Mouse (Mus musculus): Measurements from ENCODE around the gene Wdr37.
"Not testable (repeated sequence)": the region's sequence is repeated elsewhere in the genome, so short reads cannot be mapped to it uniquely, and the experiment has no call there.

Gene Wdr37

DNA sequence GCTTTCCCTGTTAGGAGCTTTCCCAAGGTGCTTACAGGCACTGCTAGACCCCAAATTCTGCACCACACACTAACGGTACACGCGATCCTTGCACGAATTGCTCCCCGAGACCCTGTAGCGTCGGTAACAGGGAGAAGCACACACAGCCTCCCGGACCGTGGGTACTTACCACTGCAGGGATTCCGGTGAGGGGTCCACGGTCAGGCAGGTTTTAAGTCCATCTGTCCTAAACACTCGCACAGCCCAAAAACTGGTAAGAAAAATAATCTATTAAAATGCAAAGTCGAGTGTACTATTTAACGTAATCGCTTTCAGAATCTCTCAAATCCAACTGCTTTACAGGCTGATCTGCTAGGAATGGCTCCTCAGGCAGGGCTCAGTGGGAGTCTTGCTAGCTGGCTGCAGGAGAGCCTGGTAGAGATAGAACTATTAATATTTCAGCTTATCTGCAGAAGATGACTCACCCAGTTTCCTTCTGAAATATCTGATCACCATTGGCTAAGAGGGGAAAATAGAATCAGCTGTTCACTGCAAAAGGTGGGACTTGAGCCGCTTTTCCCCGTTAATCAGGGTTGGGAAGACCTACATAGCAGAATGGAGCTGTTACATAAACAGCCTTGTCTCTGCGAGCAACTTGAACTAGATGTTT is at the start of gene Wdr37:
TSS of gene Wdr37 (minus strand) at position 596 of the 649 bp plus-strand sequence.
- DNase-seq (ENCODE audit: low spot score): peak; percentile 73

DNA sequence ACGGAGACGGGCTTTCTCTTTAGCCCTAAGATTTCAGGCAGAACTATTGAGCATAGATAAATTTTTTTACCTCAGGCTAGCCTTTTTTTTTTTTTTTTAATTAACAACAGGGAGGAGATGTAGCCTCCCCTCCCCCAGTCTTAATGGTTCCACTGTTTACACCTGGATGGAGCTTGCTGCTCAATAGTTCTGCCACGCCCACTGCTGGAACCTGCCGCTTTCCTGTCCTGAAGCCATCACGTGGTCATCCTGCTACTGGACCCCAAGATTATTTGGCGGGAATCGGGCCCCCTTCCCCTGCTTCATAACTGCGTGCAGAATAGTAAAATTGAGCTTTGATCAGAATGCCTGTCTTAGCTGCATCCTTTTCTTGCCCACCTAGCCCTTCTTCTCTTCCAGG is 42.2 kb upstream of the Wdr37 start:
- DNase-seq (ENCODE audit: low spot score): not testable (repeated sequence)

DNA sequence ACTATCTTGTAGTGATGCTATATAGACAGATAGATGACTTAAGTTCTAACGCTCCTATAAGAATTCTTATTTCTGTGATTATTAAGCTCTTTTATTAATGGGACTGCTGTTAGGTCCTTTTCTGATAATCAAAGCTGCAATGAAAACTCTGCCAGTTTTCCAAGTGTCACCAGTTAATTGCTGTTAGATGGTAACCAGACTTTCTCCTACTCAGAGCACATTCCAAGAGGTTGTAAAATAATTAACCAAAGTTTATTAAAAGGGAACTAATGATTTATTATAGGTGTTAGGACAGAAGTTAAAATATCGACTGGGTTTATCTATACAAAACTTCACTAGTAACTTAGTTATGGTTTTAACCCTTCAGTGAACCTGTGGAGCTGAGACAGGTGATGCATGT is 34.3 kb upstream of the Wdr37 start:
- DNase-seq (ENCODE audit: low spot score): not testable (repeated sequence)

DNA sequence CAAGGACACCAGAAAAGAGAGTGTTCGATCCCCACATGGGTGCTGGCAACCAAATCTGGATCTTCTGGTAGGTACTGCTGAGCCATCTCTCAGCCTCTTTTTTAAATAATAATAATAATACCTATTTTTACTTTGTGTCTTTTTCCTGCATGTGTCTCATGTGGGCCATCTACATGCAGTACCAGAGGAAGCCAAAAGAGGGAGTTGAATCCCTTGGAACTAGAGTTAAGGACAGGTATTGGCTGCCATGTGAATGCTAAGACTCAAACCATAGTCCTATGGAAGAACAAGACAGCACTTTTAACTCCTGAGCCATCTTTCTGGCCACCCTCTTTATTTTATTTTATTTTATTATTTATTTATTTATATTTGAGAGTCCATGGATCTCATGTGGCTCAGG is 16.9 kb upstream of the Wdr37 start:
- DNase-seq (ENCODE audit: low spot score): no peak

DNA sequence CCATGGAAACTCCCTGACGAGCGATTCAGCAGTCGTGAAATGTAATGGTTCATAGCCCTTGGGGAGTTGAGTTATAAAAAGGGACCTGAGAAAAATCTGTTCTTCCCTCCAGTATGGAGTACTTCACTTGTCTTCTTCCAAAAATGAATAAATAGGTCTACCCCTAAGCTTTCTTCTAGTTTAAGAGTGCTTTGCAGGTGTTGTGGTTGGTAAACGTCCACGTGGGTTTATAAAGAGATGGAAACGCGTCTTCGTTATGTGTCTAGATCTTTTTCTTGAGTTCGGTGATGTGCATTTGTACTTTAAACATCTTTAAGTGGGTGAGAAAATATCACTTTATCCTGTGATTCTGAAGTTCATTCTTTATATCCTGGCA is 14.5 kb upstream of the Wdr37 start:
- DNase-seq (ENCODE audit: low spot score): no peak

DNA sequence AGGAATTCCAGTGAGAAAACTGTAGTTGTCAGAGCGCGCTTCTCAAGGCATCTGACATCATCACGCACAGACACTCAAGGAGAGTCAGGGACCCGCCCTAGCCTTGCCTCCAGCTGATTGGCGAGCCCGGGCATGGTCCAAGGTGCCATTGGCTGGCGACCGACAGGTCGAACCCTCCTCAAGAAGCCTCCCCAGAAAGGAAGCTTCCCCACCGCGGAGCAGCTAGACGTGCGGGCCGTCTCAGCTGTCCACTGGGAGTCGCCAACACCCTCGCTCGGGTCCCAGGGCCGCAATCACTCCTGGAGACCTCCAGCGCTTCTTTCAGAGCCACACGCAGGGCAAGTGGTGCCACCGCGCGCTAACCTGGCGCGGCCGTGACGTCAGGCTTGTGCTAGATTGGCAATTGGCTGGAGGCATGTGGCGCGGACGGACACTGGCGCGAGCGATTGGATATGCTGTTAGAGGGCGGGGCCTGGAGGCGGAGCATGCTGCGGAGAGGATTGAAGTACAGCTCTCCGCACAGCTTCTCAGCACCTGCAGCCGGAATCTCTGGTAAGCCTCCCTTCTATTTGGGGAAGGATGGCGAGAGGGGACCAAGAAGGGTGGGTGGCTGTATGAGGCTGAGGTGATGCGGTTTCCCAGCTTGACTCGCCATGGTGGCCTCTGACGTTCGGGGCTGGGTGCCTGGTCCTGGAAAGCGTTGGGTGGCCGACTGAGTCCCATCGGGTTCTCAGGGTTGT is 13.9 kb upstream of the Wdr37 start, which contains the start of gene Idi1:
TSS of gene Idi1 (plus strand) at position 57 of the 740 bp plus-strand sequence.
- peak; percentile 96 for DNase-seq (ENCODE audit: low spot score)

DNA sequence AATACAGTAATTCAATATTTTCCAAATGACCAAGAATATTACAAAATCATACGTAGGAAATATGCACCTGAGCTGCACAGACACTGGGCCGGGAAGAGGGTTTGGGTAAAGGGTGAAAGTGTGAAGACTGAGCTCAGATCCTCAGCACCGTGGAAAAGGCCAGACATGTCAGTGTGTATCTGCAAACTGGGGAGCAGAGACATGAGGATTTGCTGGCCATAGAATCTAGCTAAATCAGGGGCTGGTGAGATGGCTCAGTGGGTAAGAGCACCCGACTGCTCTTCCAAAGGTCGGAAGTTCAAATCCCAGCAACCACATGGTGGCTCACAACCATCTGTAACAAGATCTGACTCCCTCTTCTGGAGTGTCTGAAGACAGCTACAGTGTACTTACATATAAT is 12.2 kb upstream of the Wdr37 start:
- DNase-seq (ENCODE audit: low spot score): not testable (repeated sequence)

DNA sequence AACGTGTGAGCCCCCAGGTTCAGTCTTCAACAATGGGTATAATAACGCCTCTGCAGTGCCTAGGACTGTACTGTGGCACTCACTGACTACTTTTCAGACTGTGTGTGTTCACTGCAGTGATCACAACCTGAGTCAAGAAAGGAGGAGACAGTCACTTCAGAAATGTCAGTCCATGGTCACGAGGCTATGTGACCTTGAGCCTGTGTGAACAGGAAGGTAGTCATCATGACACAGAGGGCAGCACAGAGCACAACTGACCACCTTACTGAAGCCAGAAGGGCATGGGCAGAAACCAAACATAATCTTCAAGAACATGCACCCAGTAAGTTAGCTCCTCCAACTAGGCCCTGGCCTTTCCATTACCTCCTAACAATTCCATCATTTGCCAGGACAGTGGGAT is 9.9 kb upstream of the Wdr37 start:
- no peak for DNase-seq (ENCODE audit: low spot score)

DNA sequence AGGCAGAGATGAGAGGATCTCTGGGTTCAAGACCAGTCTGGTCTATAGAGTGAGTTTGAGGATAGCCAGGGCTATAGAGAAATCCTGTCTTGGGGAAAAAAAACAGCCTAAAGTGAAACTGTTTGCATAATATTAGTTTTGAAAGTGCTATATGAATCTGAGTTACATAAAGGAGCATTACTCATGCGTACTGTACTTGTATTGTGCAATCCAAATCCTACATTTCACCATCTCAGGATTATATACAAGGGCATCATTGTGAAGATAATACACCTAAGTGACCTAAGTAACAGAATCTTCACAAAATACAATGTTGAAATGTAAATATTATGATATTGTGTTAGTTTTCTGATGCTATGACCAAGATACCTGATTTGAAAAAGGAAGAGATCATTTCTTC is 2.1 kb upstream of the Wdr37 start:
- DNase-seq (ENCODE audit: low spot score): no peak

DNA sequence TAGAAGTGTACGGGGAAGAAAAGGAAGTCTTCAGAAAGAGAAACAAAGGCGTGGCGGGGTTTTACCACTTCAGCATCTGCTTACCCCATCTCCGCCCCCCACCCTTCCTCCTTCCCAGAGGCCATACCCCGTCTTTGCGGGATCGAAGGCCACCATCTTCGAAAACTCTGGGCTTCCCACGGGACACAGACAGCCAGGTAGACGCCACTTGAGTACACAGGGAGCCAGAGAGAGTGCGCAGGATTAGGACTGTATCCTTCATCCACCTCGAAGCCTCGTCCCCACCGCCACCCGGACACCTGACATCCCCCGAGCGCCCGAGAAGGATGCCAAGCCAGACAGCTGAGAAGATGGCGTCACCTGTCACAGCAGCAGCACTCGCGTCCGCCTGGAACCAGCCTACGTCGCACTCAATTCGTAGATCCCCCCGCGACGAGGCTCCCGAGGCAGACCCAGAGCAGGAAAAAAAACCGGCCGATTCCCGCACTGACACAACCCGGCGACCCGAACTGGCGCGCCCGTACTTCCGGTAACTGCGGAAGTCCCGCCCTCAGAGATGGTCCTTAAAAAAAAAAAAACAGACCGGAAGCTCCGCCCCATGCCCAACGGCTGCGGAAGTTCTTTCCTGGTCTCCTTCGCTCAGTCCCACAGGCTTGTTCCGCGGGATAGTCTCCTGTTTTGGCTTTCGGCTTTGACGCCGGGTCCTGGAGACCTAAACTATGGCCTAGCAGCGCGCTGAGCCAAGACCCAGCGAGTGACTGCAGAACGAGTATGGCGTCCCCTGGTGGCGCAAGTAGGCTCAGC is 997 bp downstream of the Wdr37 start:
- peak; percentile 85 for DNase-seq (ENCODE audit: low spot score)

DNA sequence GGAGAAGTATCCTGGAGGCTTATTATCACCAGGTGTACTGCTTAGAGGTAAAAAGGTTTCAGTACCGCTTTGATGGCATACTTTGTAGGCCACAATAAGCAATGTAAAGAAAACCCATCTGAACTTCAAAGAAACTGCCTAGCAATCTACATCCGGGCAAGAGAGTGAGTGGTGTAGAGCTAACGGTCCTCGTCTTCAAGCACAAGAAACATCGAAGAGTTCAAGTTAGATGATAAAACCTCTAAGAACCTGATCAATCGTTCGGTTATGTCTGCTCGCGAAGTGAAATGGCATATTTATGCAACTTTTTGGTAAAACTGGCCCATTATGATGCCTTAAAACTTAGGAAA is 1.6 kb downstream of the Wdr37 start:
- DNase-seq (ENCODE audit: low spot score): no peak

DNA sequence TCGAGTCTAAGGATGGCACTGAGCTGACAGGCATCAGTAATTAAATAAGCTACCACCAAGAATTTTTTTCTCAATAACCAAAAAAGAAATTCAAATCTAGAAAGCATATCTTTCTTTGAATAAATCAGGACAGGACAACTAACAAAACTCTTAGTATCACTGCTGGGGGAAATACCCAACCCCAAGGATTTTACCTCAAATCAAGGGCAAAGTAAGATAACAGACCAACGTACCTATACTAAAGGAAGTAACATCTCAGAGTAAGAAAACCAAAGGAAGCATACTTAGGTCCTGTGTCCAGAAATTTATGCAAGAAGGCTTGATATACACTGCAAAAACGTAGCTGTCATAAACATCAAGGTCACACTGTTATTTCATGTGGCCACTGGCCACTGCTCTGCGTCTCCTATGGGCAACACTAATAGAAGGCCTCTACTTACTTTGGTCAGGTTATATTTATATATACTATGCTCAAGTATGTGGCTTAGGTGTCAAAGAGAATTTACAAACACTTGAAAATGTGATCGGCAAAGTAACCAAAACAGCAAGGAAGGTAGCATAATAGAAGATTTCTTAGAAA is 2.0 kb downstream of the Wdr37 start:
- DNase-seq (ENCODE audit: low spot score): no peak

DNA sequence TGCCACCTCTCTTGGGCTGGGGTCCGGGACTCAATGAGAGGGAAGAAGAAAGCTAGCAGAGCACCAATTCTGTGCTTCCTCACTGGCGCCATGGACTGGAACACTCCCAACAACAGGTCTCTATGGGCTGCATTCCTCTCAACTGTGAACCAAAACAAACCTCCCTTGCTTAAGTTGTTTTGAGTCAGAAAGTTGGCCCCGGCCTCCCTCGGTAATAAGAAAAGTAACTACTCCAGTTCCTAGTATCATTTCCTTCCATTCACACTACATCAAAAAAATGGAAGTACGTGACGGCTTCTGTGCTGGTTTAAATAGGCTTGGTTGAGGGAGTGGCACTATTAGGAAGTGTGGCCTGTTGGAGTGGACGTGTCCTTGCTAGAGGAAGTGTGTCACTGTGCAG is 5.1 kb downstream of the Wdr37 start:
- DNase-seq (ENCODE audit: low spot score): no peak

DNA sequence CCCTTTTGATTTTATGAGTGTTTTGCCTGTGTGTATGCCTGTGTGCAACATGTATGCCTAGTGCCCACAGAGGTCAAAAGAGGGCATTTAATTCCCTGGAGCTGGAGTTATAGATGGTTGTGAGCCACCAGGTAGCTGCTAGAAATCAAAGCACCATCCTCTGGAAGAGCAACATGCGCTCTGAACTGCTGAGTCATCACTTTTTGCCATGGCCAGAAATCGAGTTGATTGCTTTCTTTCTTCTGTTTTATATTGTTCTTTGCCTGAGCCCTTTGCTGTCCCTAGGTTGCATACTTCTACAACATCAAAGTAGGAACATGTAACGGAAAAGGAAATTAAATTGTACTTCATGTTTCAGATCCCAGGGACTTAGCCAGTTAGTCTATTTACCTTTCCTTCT is 6.7 kb downstream of the Wdr37 start:
- no peak for DNase-seq (ENCODE audit: low spot score)

DNA sequence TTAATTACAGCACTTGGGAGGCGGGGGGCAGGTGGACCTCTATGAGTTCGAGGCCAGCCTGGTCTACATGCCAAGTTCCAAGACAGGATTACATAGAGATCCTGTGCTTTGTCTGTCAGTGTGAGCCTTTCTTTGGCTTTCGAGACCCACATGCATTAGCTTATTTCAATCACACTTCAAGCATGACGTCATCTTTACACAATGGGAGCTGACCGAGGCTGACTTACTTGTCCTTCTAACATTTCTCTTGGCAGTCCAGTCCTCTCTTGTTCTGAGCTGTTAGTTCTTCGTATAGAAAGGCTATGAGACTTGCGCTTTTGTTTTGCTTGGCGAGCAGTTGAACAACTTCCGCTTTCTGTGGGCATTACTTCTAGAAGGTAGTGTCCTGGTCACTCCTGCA is 10.8 kb downstream of the Wdr37 start:
- DNase-seq (ENCODE audit: low spot score): no peak

DNA sequence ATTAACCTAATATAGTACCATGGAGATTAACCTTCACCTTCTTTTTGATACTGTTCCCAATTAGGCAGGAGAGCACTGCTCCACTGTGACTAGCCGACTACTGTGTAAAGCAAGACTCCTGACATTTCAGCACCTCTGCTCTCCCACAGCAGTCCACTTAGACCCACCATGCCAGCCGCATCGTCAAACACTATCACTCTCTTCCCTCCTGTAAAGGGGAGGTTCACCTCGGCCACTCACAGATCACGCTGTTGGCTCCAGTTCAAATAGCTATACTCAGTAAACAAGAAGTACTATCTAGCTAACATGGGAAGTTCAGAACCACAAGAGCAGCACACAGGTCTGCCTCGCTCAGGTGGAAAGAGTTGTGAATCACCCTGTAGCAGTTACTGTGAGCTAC is 13.3 kb downstream of the Wdr37 start:
- no peak for DNase-seq (ENCODE audit: low spot score)

DNA sequence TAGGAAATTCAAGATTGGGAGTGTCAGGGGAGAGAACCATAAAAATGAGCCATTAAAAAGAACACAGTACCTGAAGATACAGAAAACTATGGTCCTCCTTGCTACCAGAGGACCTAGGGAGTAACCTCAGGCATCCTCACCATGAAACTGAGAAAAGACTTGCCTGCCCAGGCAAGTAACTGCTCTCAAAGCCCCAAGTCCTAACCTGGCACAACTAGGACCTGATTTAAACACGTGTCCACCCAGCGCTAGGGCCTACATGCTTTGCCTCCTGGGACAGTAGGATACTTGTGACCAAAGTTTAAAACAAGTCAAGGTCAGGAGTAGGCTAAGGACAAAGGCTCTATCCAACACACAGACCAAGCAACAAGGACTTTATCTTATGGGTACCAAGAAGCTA is 16.9 kb downstream of the Wdr37 start:
- no peak for DNase-seq (ENCODE audit: low spot score)

DNA sequence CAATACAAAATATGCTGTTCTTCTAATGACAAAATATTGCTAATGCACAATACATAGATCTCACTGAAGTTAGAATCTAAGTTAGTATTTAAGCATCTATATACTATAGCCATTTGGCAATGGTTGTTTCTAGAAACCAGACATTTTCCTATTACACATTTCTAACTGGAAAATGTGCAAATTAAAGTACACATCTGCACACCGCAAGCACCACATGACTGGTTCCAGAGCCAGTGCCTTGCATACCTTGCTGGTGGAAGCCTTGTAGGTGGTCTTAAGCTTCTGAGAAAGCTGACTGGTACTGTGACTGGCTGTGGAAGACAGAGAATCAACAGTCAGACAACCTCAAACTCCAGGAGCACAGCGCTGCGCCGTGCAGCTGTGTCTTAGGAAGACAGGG is 18.3 kb downstream of the Wdr37 start:
- DNase-seq (ENCODE audit: low spot score): no peak

DNA sequence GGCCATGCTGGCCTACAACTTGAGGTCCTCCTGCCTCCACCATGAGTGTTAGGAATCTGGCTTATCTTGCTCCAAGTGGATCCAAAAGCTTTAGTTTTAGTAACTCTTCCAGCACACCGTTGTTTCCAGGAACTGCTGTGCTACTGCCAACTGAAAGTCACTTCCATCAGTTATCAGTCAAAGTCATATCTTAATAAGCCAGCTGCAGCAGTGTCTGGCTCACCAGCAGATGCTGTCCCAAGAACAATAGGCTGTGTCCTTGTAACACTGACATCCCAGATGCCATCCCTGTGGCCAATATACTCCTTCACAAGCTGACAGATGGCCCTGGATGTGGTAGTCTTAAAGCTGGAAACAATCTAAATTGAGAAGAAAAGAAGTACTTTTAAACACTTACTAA is 22.4 kb downstream of the Wdr37 start:
- no peak for DNase-seq (ENCODE audit: low spot score)

DNA sequence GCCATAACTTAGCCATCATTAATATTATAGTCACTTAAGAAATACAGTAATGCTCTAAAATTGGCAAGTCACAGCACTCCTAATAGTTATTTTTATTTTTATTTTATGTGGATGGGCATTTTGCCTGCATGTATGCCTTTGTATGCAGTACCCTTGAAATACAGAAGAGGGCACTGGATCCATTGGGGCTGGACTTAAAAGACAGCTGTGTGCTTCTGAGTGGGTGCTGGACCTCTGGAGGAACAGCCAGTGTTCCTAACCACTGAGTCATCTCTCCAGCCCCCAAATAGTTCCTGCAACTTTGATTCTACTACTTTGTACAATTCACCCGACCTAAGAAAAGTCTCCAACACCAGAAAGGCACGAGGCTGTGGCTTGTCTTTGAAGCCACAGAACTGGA is 24.0 kb downstream of the Wdr37 start:
- no peak for DNase-seq (ENCODE audit: low spot score)

DNA sequence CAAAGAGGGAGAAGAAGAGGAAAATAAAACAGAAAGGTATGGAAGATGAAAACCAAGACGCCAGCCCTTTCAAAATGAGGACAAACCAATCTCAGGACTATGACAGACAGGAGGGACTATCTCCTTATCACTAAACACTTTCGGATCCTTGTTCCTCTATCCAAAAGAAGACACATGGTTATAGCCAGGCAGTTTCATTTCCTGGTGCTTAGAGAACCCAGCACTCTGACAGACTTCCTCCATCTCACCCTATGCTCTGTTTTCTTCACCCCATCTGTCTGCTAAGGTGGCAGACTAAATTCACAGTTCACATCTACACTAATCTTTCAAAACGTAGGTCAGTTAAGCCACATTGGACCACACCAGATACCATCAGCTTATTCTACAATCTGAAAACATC is 29.4 kb downstream of the Wdr37 start:
- no peak for DNase-seq (ENCODE audit: low spot score)

DNA sequence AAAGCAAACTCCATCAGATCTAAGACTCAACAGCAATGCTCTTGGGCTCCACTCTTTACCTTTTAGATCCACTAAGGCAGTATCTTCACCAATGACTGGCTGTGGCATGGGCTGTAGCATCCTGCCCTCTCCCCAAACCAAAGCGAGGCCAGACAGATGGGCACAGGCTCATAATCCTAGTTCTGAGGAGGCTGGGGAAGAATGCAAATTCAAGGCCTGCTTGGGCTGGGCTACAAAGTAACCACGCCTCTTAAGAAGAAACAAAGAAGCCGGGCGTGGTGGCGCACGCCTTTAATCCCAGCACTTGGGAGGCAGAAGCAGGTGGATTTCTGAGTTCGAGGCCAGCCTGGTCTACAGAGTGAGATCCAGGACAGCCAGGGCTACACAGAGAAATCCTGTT is 29.9 kb downstream of the Wdr37 start:
- not testable (repeated sequence) for DNase-seq (ENCODE audit: low spot score)

DNA sequence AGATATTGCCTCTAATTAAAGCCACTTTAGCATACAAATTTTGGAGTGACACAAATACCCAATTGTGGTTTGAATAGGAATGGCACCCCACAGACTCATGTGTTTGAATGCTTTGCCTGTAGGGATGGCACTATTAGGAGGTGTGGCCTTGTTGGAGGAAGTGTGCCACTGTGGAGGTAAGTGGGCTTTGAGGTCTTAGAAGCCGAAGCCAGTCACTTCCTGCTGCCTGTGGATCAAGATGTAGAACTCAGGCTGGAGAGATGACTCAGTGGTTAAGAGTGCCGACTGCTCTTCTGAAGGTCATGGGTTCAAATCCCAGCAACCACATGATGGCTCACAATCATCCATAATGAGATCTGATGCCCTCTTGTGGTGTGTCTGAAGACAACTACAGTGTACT is 30.8 kb downstream of the Wdr37 start:
- no peak for DNase-seq (ENCODE audit: low spot score)
